Mouse (Mus musculus) lung, postnatal 0 days (tissue): ENCODE results near the gene Sertm1. TPM values are rescaled to one million over a fixed set of nuclear protein-coding genes. Genes with fewer than 3 reads are reported as not detected.

ENCODE experiments used
- ATAC-seq: fragments of 200-750 bp; cut with Nextera tagmentation; 2 replicates; pipeline ENCODE4 v1.8.0; 2017; ENCODE audit warnings: moderate library complexity
- DNase-seq: peaks from one replicate; pipeline ENCODE4 v3.0.0-alpha.2; 2016; ENCODE audit warnings: low spot score
- H3K27ac ChIP-seq: fragments of 300-500 bp; sonication (generic); 2 replicates; pipeline ENCODE4 v1.5.1; 2014; ENCODE audit warnings: antibody characterized with exemption, mild to moderate bottlenecking, low read length, mixed read lengths
- H3K27me3 ChIP-seq: fragments of 300-500 bp; sonication (generic); replicated peaks from 2 replicates; pipeline ENCODE4 v1.6.1; 2014; ENCODE audit warnings: low read length, mixed read lengths; ENCODE audit not compliant: insufficient read depth
- H3K36me3 ChIP-seq: fragments of 300-500 bp; sonication (generic); 2 replicates; pipeline ENCODE4 v1.6.1; 2014; ENCODE audit warnings: low read length, mixed read lengths; ENCODE audit not compliant: insufficient read depth
- H3K4me1 ChIP-seq: fragments of 300-500 bp; sonication (generic); 2 replicates; pipeline ENCODE4 v1.6.1; 2014; ENCODE audit warnings: antibody characterized with exemption, low read depth, low read length, mixed read lengths; ENCODE audit not compliant: insufficient read depth
- H3K4me2 ChIP-seq: fragments of 300-500 bp; sonication (generic); replicated peaks from 2 replicates; pipeline ENCODE4 v1.6.1; 2014; ENCODE audit warnings: low read depth, mild to moderate bottlenecking, low read length, moderate library complexity, mixed read lengths
- H3K4me3 ChIP-seq: fragments of 300-500 bp; sonication (generic); 2 replicates; pipeline ENCODE4 v1.5.1; 2014; ENCODE audit warnings: low read depth, low read length
- H3K9ac ChIP-seq: fragments of 300-500 bp; sonication (generic); replicated peaks from 2 replicates; pipeline ENCODE4 v1.6.1; 2014; ENCODE audit warnings: low read depth, mild to moderate bottlenecking
- H3K9me3 ChIP-seq: fragments of 300-500 bp; sonication (generic); 2 replicates; pipeline ENCODE4 v1.6.1; 2016; ENCODE audit warnings: low read length, mixed read lengths
- CTCF ChIP-seq: IDR thresholded peaks from 2 replicates; pipeline ENCODE4 v1.5.1; 2016; ENCODE audit warnings: antibody characterized with exemption, mild to moderate bottlenecking
- EP300 ChIP-seq: IDR thresholded peaks from 2 replicates; pipeline ENCODE4 v1.6.1; 2016; ENCODE audit warnings: antibody characterized with exemption, mild to moderate bottlenecking, control low read depth
- WGBS: fragments of 180-500 bp; shearing (Covaris S2); extraction: QIAGEN DNeasy Blood & Tissue Kit; methylation state at CpG from one replicate; pipeline ENCODE4 v1.1.7; 2014; 5-methylcytosine and 5-hydroxymethylcytosine counted together
- polyA plus RNA-seq: library from polyadenylated mRNA; unstranded; fragments of >200 nt; fragmentation: Nextera tagmentation; extraction: Ambion mirVana; gene quantifications from 2 replicates; pipeline ENCODE4 v1.2.1, GENCODE M21; 2015

Sertm1 gene
- polyA plus RNA-seq, result not detected in 2 replicates

DNA sequence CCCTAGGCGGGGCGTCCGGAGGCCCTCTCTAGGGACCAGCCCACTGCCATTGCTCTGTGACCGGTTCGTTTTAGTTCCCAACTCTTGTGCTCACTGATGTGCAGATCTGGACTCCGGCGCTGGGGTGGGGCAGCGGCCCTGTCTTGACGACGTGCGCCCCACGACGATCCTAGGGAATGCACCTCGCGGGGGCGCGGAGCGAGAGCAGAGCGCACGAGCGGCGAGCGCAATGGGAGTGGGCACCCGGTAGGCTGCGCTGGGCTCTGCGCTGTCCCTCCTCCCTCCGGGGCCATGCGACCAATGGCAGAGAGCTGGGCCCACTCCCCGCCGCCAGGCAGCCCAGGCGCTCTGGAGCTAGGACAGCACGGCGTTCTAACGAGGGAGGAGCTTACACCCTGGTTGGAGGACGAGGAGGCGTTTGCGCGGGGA, at the start of gene Sertm1:
Gene Sertm1 (minus strand): TSS at position 245 of the 429 bp plus-strand sequence.
- Histone ChIP-seq H3K4me3 (peak within 1 kb of the TSS; percentile 33), H3K4me1 (0 out of 2 replicates have a peak, but pooled peaks cover 7% of the 10 kb centered on the region), H3K27ac (no peak within 1 kb of the TSS), H3K36me3 (no peaks in the 10 kb centered on the region), H3K27me3 (peaks cover 16% of the 10 kb centered on the region), H3K9ac (no peak within 1 kb of the TSS), H3K4me2 (peak within 1 kb of the TSS; percentile 67), H3K9me3 (no peaks in the 10 kb centered on the region)
- WGBS, result 3% methylated on average over 37 of the region's 38 CpGs
- no peak for TF ChIP-seq EP300
- TF ChIP-seq CTCF, result no peak
- DNase-seq (peak; percentile 7), ATAC-seq (peak; percentile 81)

DNA sequence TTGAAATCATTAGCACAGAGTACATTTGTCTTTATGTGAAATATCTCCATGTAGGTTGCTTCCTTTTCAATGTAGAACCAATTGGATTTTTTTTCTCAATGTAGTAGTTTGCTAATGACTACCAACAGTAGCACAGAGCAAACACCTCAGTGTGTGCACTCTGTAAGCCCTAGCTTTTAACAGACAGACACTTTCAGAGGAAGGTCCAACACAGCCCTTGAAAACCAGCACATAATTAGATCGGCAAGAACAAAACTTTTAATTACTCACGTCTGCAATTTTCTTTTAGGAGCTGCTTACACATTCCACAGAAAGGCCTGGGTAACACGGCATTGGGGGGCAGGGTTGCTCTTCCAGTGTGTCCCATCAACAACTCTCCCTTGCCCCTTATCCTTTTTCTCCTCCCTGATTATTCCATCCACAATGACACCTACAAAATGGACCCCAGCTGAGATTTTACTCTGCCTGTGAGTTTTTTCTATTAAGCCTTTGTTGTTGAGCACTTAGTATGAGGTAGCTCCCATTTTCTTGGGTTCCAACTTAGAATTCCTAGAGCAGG, 49.3 kb upstream of the Sertm1 start:
- Histone ChIP-seq H3K4me2 (no peak overlapping the region), H3K9ac (no peak overlapping the region), H3K9me3 (no peaks in the 10 kb centered on the region), H3K4me3 (no peak overlapping the region), H3K4me1 (no peaks in the 10 kb centered on the region), H3K36me3 (no peaks in the 10 kb centered on the region), H3K27me3 (no peaks in the 10 kb centered on the region), H3K27ac (no peak overlapping the region)
- ATAC-seq (no peak), DNase-seq (no peak)
- no peak for TF ChIP-seq EP300
- TF ChIP-seq CTCF, result no peak
- 57% methylated on average over 3 of the region's 3 CpGs for WGBS

DNA sequence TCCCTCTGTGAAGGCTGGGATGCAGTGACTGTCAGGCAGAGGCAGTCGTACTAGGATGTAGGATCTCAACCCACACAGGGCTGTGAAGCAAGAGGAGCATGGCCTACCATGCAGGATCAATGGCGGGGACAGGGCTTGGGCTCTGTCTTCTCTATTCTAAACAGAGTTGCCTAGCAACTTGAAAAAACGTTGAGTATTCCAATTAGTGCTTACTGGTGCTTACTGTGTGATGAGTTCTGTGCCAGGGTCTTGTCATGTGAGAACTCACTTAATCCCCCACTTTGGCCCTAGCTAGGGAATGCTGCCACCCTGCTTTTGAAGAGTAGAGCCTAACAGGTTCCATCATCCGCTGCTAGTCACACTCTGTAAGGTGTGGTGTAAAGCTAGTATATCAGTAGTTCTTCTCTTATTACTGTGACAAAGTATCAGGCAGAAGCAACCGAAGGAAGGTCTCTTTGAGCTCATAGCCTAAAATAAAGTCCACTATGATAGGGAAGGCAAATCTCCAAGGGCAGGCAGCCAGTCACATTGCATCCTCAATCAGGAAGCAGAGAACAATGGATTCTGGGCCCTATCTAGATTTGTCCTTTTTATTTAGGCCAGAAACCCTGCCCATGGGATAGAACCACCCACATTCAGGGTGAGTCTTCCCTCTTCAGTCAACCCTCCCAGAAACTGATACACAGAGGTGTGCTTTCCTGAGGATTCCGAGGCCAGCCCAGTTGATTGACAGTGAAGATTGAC, 27.6 kb upstream of the Sertm1 start:
- TF ChIP-seq EP300 (no peak), CTCF (no peak)
- WGBS, result 53% methylated on average over 6 of the region's 6 CpGs
- no peaks in the 10 kb centered on the region for H3K9me3 ChIP-seq
- H3K4me3 ChIP-seq, result no peak overlapping the region
- no peaks in the 10 kb centered on the region for H3K27me3 ChIP-seq
- no peak overlapping the region for H3K27ac ChIP-seq
- no peaks in the 10 kb centered on the region for H3K36me3 ChIP-seq
- no peaks in the 10 kb centered on the region for H3K4me1 ChIP-seq
- no peak overlapping the region for H3K4me2 ChIP-seq
- DNase-seq (no peak), ATAC-seq (no peak)
- no peak overlapping the region for H3K9ac ChIP-seq

DNA sequence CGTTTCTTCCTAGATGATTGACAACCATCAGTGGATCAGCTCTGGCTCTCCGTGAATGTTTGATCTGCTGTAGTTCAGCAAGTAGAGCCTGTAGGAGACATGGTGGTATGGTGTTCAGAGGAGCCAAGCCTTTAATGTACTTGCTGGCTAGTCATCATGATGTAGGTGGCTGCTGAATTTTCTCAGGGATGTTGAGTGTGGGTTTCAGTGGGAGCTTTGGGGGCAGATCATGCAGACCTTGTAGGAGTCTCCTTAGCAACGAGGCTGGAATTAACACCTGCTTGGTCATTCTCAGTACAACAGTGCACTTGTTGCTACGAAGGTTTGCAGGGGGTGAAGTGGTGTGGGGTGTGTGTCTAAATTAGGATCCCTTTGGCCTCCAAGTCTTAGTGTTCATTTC, 18.8 kb upstream of the Sertm1 start:
- Histone ChIP-seq H3K4me2 (no peak overlapping the region), H3K9ac (no peak overlapping the region), H3K27me3 (no peaks in the 10 kb centered on the region), H3K36me3 (no peaks in the 10 kb centered on the region), H3K4me1 (no peaks in the 10 kb centered on the region), H3K4me3 (no peak overlapping the region), H3K27ac (no peak overlapping the region), H3K9me3 (no peaks in the 10 kb centered on the region)
- DNase-seq (no peak), ATAC-seq (no peak)
- TF ChIP-seq CTCF (no peak), EP300 (no peak)
- WGBS, result 72% methylated on average over 4 of the region's 4 CpGs

DNA sequence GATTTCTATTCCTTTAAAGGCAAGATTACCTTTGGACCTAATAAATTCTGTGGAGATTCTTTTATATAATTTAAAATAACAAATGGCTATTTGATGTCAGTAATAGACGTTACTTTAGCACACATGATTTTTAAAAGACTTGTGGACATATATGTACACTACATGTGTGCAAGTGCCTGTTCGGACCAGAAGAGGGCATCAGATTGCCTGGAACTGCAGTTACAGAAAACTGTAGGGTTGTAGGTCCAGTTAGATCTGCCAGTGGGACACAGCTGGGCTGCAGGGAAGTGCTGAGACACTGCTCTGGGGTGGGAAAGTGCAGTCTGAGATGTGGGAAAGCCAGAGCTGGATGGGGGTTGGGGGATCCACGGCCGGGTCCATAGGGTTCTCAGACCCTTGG, 16.9 kb upstream of the Sertm1 start:
- Histone ChIP-seq H3K27ac (no peak overlapping the region), H3K4me2 (no peak overlapping the region), H3K4me1 (no peaks in the 10 kb centered on the region), H3K27me3 (no peaks in the 10 kb centered on the region), H3K4me3 (no peak overlapping the region), H3K9me3 (no peaks in the 10 kb centered on the region), H3K9ac (no peak overlapping the region), H3K36me3 (no peaks in the 10 kb centered on the region)
- ATAC-seq (no peak), DNase-seq (no peak)
- TF ChIP-seq EP300 (no peak), CTCF (no peak)
- 89% methylated on average over 4 of the region's 4 CpGs for whole genome bisulfite sequencing

DNA sequence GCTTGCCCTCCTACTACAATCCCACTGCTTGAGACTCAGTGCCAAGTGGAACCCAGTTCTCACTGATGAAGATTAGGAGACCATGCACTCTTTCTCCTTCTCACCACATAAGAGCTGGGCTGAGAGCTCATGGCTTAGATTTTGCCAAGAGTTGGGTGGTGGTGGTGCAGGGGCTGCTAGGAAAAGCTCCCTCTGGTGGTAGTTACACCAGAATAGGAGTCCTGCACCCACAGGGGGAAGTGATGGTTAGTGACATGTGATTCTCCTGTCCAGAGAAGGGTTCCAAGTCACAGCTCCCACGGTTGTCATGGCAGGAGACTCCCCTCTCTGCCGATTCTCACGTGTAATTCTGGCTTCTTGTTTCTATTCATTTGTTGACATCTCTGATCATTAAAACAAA, 4.7 kb upstream of the Sertm1 start:
- 0 out of 2 replicates have a peak, but pooled peaks cover 7% of the 10 kb centered on the region for H3K4me1 ChIP-seq
- H3K27ac ChIP-seq, result no peak overlapping the region
- 72% methylated on average over 3 of the region's 3 CpGs for WGBS
- DNase-seq, result no peak
- H3K4me3 ChIP-seq, result no peak overlapping the region
- TF ChIP-seq CTCF (peak; percentile 21; the same call in 1 of the 2 replicates), EP300 (no peak)
- no peak for ATAC-seq
- H3K4me2 ChIP-seq, result no peak overlapping the region
- no peaks in the 10 kb centered on the region for H3K36me3 ChIP-seq
- no peak overlapping the region for H3K9ac ChIP-seq
- no peaks in the 10 kb centered on the region for H3K9me3 ChIP-seq
- peaks cover 4% of the 10 kb centered on the region for H3K27me3 ChIP-seq
